Mouse (Mus musculus) fibroblast of lung, adult 2 months (primary cell): ENCODE measurements around the gene Ndufb10.

Experiments used
- DNase-seq: peaks from one replicate; pipeline ENCODE4 v3.0.0-alpha.2; 2011; ENCODE audit warnings: low read depth

Gene Ndufb10

DNA sequence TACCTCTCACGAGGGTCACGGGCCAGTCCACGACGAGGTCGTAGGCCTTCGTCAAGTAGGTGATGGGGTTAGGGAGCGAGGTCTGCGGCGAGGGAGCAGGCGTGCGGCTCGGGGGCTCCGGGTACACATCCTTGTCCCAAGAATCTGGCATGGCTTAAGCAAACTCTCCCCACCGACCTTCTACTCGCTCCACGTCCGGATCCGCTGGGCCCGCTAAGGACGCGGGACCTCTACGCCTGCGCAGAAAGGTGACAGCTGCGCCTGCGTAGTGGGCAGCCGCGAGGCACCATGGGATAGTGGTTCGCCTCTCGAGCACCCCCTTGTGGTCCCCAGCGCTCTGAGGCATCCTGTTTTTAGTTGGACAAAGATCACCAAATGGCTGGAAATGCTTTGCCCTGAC, at the start of gene Ndufb10:
Gene Ndufb10 (minus strand): TSS at position 295 of the 400 bp plus-strand sequence.
- DNase-seq: peak; percentile 88

DNA sequence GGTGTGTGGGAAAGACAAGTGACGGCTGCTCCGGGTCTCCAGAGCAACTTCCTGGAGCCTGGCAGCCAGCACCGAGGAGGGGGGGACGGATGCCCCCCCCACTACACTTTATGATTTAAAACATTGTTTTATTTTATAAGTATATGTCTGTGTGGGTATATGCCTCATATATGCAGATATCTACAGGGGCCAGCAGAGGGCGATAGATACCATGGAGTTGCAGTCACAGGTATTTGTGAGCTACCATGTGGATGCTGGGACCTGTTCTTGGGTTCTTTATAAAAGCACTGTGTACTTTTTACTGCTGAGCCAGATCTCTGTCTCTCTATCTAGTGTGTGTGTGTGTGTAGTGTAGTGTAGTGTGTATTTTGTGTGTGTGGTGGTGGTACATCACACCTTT, 49.0 kb upstream of the Ndufb10 start:
- DNase-seq: no peak

DNA sequence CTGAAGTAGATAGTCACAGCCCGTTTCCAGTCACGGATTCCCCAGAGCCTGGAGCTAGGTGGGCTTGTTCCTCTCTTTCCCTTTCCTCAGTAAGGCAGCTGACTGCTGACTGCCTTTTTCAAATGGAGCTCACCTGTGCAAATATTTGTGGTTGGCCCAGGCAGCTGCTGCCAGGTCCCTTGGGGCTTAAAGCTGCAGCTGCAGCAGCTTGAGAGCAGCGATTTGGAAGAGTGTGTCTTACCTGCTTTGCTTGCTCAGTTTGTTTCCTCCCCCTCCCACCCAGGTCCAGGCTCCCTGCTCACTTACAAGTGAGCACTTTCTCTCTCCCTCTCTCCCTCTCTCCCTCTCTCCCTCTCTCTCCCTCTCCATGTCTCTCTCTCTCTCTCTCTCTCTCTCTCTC, 44.9 kb upstream of the Ndufb10 start:
- DNase-seq: no peak

DNA sequence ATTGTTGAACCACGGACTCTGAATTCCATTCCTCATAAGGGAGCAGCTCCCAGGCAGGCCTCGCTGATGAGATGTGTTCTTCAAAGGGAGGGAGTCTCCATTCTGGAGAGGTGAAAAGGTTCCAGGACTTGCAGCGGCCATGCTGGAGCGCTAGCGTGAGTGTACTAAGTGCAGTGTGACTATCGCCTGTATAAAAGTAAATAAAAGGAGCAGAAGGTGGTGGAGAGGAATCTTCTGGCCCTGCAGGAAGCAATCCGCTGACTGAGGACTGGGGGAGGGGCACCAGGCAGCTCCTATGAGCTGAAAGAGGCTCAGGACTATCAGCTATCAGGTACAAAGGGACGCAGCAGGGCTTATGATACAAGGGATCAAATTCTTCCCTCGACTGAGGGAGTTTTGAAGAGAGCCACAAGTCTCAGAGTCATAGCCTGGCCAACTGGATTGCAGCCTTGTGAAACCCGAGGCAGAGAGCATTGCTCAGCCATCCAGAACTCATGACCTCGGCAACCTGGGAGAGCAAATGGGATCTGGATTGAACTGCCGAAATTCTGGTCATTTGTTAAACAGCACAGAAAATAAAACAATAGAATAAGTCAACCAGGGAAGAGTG, 42.1 kb upstream of the Ndufb10 start:
- DNase-seq: no peak

DNA sequence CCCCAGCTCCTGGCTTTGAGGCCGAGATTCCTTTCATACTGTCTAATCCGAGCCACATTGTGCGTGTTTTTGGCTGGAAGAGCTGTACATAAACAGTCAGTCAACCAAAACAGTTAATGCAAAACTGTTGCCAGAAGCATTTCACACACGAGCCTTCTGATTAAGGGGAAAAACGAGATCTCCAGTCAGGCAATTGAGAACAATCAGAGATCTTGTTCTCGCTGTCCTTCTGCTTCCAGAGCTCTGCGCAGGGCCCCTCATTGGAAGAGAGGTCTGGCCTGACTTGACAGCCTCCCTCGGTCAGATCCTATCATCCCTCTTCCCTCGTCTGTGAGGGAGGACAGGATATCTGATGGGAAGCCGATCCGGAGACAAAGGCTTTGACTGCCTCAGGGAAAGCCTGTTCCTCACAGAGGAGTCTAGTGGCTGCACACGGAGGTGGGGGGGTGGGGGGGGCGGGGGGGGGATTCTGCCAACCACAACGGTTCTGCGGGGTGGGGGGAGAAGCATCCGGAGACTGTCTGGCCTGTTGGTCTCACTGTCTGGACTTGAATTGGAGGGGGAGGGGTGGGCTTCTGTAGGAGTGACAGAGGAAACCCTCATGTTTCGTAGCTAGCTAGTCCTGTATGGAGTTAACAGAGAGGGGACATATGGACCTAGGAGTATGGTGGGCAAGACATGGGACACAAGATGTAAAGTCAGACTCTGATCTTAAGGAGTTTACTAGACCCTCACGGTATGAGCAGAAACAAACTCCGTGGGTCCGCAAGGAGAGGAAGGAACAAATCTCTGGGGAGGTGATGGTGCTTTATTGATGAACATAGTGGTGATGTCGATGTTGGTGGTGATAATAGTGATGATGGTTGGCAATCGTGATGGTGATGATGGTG, 41.0 kb upstream of the Ndufb10 start:
- no peak for DNase-seq

DNA sequence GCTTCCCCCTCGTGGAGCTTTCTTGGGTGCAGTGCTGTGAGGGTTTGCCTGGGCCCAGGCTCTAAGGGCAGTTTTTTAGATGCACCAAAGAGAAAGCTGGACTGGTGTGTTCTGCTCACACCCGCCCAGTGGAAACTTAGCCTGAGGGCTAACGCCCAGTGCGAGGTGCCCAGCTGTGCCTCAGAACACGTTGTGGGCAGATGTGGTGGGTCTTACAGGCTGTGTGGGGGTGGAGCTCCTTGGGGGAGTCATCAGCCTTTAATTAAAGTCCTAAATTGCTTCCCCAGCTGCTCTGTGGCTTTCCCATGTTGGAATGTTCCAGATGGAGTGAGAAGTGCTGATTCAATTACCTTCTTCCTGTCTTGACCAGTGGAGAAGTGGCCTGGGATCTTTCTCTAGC, 36.8 kb upstream of the Ndufb10 start:
- DNase-seq: no peak

DNA sequence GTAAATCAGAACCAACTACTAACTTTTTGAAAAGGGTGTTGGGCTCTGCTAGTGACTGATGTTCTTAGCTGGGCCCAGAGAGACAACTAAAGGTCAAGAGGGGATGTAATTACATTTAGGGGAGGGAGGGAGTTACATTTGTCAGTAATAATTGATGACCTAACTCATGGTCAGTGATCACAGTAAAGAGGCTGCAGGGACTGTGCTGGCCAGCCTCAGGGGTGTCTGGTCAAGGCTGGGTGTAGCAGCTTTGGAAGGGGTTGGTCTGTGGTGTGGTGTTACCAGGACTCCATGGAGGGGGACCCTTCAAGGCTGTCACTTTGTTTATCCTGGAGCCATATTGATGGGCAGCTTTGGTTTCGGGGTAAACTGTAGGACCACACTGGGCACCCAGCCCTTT, 33.1 kb upstream of the Ndufb10 start:
- DNase-seq: no peak

DNA sequence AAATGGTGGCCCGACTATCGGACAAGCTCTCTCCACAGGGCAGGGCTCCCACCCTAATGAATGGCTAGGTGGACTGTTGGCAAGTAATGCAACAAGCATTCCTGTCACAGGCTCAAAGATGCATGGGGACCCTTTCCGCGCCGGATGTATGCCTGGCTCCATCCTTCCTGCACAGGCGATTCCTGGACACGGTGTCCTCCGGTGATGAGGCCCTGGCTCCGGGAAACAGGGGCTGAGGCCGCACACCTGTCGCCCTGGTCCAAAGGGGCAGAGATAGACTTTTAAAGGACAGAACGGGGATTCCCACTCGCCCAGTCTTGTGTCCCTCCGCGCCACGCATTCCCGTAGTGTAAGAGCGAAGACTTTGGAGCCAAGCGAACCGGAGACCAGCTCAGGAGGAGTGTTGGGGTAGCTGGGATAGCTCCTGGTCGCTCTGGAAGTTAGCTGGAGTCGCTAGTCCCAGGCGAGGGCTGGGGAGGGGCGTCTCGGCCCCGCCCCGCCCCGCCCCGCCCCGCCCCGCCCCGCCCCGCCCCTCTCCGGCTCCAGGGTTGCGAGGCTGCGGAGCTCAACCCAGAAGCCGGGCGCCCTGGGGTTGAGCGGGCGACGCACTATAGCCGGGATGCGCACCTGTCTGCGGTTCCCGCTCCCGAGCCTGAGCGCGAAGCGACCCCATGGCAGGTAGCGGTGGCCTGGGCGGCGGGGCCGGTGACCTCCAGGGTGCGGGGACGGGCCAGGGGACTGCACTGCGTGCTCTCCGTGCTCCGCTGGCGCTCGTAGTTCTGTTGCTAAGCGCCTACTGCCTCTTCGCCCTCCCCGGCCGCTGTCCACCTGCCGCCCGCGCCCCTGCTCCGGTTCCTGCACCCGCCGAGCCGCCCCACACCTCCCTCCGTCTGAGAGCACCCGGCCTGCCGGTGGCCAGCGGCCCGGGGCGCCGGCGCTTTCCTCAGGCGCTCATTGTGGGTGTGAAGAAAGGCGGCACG, 28.4 kb upstream of the Ndufb10 start, which contains the start of gene Hs3st6:
Gene Hs3st6 (plus strand): TSS at position 574 of the 980 bp plus-strand sequence.
- DNase-seq: no peak

DNA sequence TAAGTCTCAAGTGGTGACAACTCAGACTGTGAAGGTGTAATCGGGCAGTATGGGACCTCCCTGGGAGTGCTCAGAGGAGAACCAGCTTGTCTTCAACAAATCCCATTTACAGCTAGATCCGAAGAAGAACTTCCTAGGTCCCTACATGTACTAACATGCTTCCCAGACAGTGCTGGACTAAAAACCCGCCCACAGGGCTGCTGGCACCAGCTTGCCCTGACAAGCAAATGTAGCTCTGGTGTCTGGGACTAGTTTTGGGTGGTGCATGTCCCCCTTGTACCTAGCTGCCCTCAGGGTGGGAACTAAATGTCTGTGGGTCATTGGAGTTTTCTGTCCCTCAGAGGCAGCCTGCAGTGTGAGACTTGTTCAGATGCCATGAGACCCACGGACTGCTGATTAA, 27.2 kb upstream of the Ndufb10 start:
- DNase-seq: no peak

DNA sequence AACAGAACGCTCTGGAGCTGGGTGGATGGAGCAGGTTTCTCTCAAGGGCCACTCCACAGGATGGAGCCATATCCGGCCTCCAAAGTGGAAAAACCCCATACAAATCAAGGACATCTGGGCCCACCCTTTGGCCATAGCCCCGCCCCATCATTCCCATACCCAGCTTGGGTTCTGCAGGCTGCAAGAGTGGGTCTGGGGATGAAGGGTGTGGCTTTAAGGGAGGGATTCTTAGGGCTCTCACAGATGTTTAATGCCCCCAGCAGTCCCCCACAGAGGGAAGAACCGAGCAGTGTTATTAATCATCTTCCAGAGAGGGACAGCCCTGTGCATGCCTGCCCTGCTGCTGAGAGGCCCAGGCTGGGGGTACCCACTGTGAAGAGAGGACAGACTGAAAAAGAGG, 22.7 kb upstream of the Ndufb10 start:
- DNase-seq: no peak

DNA sequence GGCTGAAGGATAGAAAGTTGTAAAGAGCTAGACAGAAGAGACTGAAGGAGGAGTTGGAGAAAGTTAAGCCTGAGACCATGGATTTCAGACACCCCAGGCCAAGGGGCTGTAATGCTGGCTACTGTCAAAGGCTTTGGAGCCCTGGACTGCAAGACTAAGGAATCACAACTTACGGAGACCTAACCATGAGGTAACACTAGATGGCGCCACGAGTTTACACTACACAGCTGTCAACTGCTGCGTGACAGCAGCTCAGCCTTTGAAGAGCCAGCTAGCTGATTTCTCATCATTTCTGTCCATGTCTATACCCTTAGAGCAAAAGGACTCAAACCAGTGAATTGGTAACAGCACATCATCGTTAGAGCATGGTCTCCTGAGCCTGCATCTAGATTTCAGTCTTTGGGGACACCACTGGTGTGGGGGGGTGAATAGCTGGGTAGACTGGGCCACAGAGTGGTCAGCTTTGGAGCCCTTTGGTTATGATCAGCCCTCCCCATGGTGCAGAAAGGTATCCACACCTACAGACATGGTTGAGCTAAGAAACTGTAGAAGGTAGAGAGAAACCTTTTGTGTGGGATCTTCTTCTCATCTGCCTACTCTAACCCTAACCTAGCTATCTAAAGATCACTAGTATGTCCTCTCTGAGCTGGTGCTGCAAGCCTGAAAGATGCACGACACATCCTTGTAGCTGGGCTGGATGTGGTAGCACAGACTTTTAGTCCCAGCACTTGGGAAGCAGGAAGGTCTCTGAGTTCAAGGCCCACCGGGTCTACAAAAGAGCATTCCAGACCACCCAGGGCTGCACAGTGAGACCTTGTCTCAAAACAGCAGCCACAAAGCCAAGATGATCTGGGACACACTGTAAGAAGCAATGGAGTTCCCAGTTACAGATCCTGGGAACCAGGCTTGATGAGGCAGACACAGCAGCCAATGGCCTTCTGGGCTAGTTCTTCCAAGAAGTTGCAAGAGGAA, 21.5 kb upstream of the Ndufb10 start:
- peak; percentile 70 for DNase-seq

DNA sequence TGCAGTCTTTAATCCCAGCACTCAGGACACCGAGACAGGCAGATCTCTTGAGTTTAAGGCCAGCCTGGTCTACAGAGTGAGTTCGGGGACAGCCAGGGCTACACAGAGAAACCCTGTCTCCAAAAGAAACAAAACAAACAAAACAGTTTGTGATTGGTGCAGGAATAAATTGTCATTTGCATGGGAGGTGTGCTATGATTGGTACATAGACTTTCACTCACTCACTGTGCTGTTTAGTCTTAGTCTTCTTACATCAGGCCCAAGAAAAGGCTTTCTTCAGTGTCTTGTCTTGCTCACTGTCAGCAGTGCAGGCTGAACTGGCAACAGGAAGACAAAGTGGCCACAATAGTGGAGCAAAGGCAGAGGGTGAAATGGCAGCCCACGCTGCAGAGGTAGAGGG, 20.1 kb upstream of the Ndufb10 start:
- no peak for DNase-seq

DNA sequence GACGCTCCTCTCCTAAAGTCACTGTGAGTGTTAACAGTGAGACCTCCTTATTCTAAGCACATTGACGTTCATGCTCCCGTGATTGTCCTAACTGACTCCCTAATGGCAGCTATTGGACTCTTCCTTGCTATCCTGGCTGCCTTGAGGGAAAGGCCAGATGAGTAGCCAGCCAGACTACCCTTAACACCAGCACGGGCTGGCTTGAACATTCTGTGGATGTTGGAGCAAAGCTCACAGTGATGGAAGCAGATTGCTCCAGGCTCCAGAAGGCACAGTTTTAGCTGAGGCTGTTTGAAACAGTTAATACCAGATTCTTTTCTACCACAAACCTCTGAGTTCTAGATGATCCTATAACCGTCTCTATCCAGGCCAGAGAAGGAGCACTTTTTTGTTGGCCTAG, 19.6 kb upstream of the Ndufb10 start:
- DNase-seq: no peak

DNA sequence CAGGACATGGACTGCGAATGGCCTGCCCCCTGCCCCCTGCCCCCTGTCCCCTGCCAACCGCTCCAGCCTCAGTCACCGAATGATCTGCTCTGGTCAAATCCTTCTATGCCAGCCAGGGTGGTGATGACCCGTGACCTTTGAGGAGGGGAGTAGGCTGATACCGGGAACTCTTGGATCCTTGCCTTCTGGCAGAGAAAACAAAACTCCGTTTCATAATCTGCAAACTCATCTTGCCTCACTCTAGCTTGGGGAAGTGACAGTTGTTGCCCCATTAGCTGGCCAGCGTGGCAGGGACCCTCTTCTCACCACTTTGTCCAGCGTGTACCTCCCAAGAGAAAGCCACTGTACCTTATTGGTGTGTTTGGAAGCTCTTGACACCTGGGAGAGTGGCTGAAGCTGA, 18.0 kb upstream of the Ndufb10 start:
- no peak for DNase-seq

DNA sequence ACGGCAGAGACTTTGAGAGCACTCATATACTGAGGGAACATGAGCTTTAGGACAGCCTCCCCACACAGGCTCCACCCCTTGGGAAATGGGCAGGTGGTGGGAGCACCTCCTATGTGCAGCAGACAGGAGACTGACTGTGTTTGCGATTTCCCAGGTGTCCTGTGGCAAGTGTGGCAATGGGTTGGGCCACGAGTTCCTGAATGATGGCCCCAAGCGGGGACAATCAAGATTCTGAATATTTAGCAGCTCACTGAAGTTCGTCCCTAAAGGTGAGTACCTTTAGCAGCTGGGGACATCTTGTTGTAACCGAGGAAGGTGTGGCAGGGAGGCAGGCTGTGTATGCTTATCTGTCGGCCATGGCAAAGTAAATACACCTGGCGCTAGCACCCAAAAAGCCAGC, 15.6 kb upstream of the Ndufb10 start:
- no peak for DNase-seq

DNA sequence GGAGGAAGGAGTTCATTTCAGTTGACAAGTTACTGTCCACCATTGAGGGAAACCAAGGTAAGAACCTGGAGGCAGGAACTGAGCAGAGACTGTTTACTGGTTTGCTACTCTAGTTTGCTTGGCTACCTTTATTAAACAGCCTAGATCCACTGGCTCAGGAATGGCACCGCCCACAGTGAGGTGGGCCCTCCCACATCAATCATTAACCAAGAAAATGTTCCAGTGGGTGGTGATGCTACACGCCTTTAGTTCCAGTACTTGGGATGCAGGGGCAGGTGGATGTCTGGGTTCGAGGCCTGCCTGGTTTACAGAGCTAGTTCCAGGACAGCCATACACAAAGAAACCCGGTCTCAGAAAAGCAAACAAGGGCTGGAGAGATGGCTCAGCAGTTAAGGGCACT, 14.0 kb upstream of the Ndufb10 start:
- DNase-seq: no peak

DNA sequence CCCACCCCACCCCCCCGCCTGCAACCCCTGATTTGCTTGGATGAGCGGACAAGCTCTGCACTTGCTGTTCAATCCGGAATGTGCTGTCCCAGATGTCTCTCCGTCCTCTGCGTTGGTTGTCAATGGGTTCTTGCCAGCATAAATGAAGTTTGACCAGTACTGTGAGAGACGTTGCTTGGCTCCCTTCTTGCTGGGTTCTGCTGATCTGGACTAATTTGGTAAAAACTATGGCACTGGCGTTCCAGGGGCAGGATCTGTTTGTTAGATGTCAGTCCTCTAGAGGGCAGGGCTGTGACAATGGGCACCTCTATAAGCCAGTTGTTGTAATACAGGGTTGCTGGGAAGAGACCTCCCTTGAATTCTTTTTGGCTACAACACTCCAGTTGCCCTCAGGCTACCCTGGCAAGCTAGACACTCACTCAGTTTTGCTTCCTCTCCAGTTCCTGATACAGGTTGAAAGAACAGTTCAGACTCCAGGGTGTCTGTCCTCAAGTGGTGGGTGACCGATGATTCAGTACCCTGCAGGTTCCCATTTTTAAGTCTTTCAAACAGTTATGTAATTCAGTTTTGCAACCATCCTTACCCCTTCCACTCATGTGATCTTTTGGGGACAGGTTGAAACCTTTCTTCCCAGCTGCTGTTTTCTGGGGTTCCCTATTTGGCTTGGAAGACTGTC, 13.0 kb upstream of the Ndufb10 start:
- no peak for DNase-seq

DNA sequence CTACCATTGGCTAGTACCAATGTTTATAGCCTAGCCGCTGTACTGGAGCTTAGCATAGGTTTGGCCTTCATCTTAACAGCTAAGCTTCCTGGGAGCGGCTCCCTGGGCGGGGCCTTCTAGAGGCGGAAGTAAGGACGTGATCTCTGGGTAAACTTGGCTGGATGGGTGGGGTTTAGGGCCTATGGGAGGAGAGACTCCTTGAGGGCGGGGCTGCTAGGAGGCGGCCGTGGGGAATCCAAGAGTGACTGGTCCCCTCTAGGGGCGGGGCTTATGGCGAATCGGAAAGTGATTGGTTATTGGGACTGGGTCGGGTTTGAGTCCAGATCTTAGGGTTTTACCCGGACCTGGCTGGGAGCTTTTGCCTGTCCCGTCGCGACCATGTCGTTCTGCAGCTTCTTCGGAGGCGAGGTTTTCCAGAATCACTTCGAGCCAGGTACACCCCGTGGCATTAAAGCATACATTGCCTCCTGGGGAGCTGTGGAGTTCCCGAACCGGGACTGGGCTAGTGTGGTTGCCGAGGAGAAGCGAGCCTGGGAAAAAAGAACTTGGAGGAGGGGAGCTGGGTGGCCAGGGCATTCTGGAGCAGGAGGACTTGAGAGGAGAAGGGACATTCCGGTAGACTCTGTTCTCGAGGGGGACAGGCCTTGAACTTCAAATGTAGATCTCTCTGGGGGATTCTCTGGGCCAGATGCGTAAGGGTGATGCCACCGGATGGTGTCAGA, 12.2 kb upstream of the Ndufb10 start, which contains the start of gene Msrb1:
Gene Msrb1 (plus strand): TSS at position 313 of the 722 bp plus-strand sequence.
- peak; percentile 98 for DNase-seq

DNA sequence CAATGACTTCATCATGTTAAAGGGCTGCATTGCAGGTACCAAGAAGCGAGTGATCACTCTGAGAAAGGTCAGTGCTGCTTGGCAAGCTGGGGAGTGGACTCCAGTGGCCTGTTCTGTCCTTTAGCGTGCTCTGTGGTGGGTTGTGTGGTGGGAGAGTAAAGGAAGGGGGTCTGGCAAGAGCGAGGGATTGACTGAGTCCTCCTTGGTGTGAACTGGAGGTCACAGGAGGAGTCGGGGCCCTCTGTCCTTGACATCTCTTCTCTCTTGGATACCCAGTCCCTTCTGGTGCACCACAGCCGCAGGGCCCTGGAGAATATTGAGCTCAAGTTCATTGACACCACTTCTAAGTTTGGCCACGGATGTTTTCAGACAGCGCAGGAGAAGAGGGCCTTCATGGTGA, 11.2 kb upstream of the Ndufb10 start:
- DNase-seq: no peak

DNA sequence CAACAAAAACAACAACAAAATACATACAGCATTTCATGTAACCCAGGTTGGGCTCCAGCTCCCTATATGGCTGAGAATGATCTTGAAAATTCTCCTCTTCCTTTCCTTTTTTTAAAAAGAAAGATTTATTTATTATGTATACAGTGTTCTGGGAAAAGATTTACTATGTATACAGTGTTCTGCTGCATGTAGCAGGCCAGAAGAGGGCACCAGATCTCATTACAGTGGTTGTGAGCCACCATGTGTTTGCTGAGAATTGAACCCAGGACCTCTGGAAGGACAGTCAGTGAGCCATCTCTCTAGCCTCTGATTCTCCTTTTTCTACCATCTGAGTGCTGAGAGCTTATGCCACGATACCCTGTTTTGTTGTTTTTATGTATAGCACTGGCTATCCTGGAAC, 10.2 kb upstream of the Ndufb10 start:
- DNase-seq: no peak
